Mouse (Mus musculus) ES-Bruce4 (cell line): Measurements from ENCODE around the gene Vegfc.

Experiments used
- CTCF ChIP-seq: IDR thresholded peaks from one replicate; pipeline ENCODE4 v1.8.1; 2011; ENCODE audit warnings: low read depth, low read length
- POLR2A ChIP-seq: IDR thresholded peaks from one replicate; pipeline ENCODE4 v1.8.1; 2011; ENCODE audit warnings: low read length; ENCODE audit not compliant: insufficient read depth

DNA sequence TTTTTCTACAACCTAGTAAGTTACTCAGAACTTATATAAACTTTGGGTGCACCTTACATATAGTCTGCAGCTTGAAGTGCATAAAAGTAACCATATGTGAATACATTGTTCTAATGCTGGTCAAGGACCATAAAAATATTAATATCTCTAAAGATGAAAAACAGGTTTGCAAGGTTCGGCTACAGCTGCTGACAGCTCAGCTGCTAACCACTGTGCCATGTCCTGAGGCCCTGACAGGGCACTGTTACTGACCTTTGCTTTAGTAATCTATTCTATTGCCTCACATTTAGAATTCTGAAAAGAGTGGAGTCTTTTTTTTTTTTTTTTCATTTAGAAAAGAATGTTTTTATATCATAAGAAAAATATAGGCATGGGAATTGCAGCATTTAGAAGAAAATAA is 44.9 kb downstream of the Vegfc start:
- no peak for TF ChIP-seq POLR2A
- no peak for TF ChIP-seq CTCF
